Mouse (Mus musculus) left cerebral cortex, adult 2 months (tissue): ENCODE measurements around the gene Selenov. TPM values are rescaled to one million over a fixed set of nuclear protein-coding genes. Genes with fewer than 3 reads are reported as not detected.
"Not testable (repeated sequence)": the region's sequence is repeated elsewhere in the genome, so short reads cannot be mapped to it uniquely, and the experiment has no call there.

Experiments used
- DNase-seq, 2 experiments: peaks; one replicate each; pipeline ENCODE4 v3.0.0; 2021 to 2022; ENCODE audit warnings: low spot score in 2 of 2, mixed read lengths in 1 of 2; ENCODE audit errors: extremely low spot score in 1 of 2
- H3K27ac ChIP-seq: fragments of 200-600 bp; 2 replicates; pipeline ENCODE4 v1.8.1; 2022
- H3K4me3 ChIP-seq: fragments of 200-600 bp; 2 replicates; pipeline ENCODE4 v1.8.1; 2022
- CTCF ChIP-seq: fragments of 200-600 bp; IDR thresholded peaks from 2 replicates; pipeline ENCODE4 v1.8.1; 2022; ENCODE audit warnings: antibody characterized with exemption, mild to moderate bottlenecking, moderate library complexity
- intact Hi-C: fragments of 180-260 bp; cut with DNase I; formaldehyde crosslinking; loops from one replicate; pipeline ENCODE4 v1.15.1; 2025
- total RNA-seq, 2 experiments: library from RNA; stranded (reverse); gene quantifications; 2 replicates each; pipeline ENCODE4 v1.2.3; 2021

Selenov gene
- total RNA-seq, 2 experiments from 2014 or later: 0.79 to 1.1 TPM

- no peak overlapping the region for H3K4me3 ChIP-seq
- DNase-seq: no peak
- peak; percentile 12 for TF ChIP-seq CTCF
- intact Hi-C loops: no loop called here
- no peak overlapping the region for H3K27ac ChIP-seq
These were observed 35.5 kb downstream of the Selenov start for GRCm38 (mm10) chr7:28255476-28255875.

- intact Hi-C loops: no loop called here
- TF ChIP-seq CTCF: no peak
- Histone ChIP-seq H3K27ac (no peak overlapping the region), H3K4me3 (no peak overlapping the region)
- no peak for DNase-seq
These were observed 36.4 kb downstream of the Selenov start for GRCm38 (mm10) chr7:28254591-28254990.

- Histone ChIP-seq H3K27ac (no peak overlapping the region), H3K4me3 (no peak overlapping the region)
- DNase-seq: no peak
- no peak for TF ChIP-seq CTCF
- intact Hi-C loops: no loop called here
These were observed 39.0 kb downstream of the Selenov start for GRCm38 (mm10) chr7:28251976-28252375.

GRCm38 (mm10) chr7:28248957-28249356 lies 42.0 kb downstream of the Selenov start:
- no peak for TF ChIP-seq CTCF
- intact Hi-C loops: no loop called here
- H3K4me3 ChIP-seq: no peak overlapping the region
- DNase-seq: no peak
- H3K27ac ChIP-seq: no peak overlapping the region

- intact Hi-C loops, DNase-seq, H3K4me3 ChIP-seq, H3K27ac ChIP-seq: not testable (repeated sequence)
These were observed 47.0 kb downstream of the Selenov start for GRCm38 (mm10) chr7:28243943-28244342.

Other genes with a start within 250 kb of the Selenov start
- 100 to 1,000 TPM; 127 to 130 TPM for gene Psmc4, start 241.1 kb downstream of the Selenov start, total RNA-seq
- under 1 TPM; 0.26 to 0.36 TPM for gene Fcgbp, start 219.9 kb downstream of the Selenov start, total RNA-seq
- gene 9530053A07Rik, start 161.7 kb downstream of the Selenov start, total RNA-seq: under 1 TPM in 1 of 2 experiments, not detected in 1; 0.09 TPM
- gene Fbl, start 121.5 kb downstream of the Selenov start, total RNA-seq: 10 to 100 TPM; 50.0 to 52.1 TPM
- 10 to 100 TPM; 49.8 to 50.2 TPM for gene Dyrk1b, start 111.7 kb downstream of the Selenov start, total RNA-seq
- 10 to 100 TPM; 63.3 to 64.4 TPM for gene Eid2, start 23.3 kb downstream of the Selenov start, total RNA-seq
- 10 to 100 TPM; 32.3 to 33.4 TPM for gene Eid2b, start 13.4 kb downstream of the Selenov start, total RNA-seq
- 1 to 10 TPM; 1.1 to 1.9 TPM for gene Dll3, start 11.1 kb upstream of the Selenov start, total RNA-seq
- gene Timm50, start 20.9 kb upstream of the Selenov start, total RNA-seq: 10 to 100 TPM; 41.7 to 47.0 TPM
- gene Supt5, start 47.6 kb upstream of the Selenov start, total RNA-seq: 100 to 1,000 TPM; 124 to 126 TPM
- gene Rps16, start 59.5 kb upstream of the Selenov start, total RNA-seq: 100 to 1,000 TPM; 440 to 450 TPM
- gene Plekhg2, start 81.4 kb upstream of the Selenov start, total RNA-seq: 1 to 10 TPM; 7.1 to 7.7 TPM
- gene Zfp36, start 89.1 kb upstream of the Selenov start, total RNA-seq: 1 to 10 TPM; 2.3 to 2.8 TPM
- 10 to 100 TPM; 18.1 to 18.8 TPM for gene Med29, start 101.5 kb upstream of the Selenov start, total RNA-seq
- 10 to 100 TPM; 65.7 to 66.8 TPM for gene Paf1, start 101.8 kb upstream of the Selenov start, total RNA-seq
- 1 to 10 TPM; 1.3 to 1.6 TPM for gene Gmfg, start 146.3 kb upstream of the Selenov start, total RNA-seq
- gene Lrfn1, start 160.8 kb upstream of the Selenov start, total RNA-seq: 100 to 1,000 TPM in 1 of 2 experiments, 10 to 100 TPM in 1; 96.7 to 105 TPM
- gene Ifnl2, start 219.3 kb upstream of the Selenov start, total RNA-seq: not detected
- gene Ifnl3, start 231.7 kb upstream of the Selenov start, total RNA-seq: not detected
- not detected for gene Sycn, start 249.7 kb upstream of the Selenov start, total RNA-seq